Mouse (Mus musculus) forebrain, embryonic 16.5 days (tissue): Measurements from ENCODE around the gene Gm815. TPM values are rescaled to one million over a fixed set of nuclear protein-coding genes. Genes with fewer than 3 reads are reported as not detected.

Experiments used
- ATAC-seq: fragments of 200-750 bp; cut with Nextera tagmentation; 2 replicates; pipeline ENCODE4 v1.8.0; 2017; ENCODE audit warnings: mild to moderate bottlenecking, moderate library complexity
- H3K27ac ChIP-seq: fragments of 300-500 bp; sonication (generic); 2 replicates; pipeline ENCODE4 v1.5.1; 2014; ENCODE audit warnings: low read length, control low read depth
- H3K27me3 ChIP-seq: fragments of 300-500 bp; sonication (generic); replicated peaks from 2 replicates; pipeline ENCODE4 v1.6.1; 2014; ENCODE audit warnings: low read length; ENCODE audit not compliant: control insufficient read depth, insufficient read depth
- H3K36me3 ChIP-seq: fragments of 300-500 bp; sonication (generic); 2 replicates; pipeline ENCODE4 v1.6.1; 2014; ENCODE audit not compliant: control insufficient read depth, insufficient read depth
- H3K4me1 ChIP-seq: fragments of 300-500 bp; sonication (generic); replicated peaks from 2 replicates; pipeline ENCODE4 v1.6.1; 2014; ENCODE audit warnings: low read length; ENCODE audit not compliant: control insufficient read depth, insufficient read depth
- H3K4me2 ChIP-seq: fragments of 300-500 bp; sonication (generic); 2 replicates; pipeline ENCODE4 v1.6.1; 2014; ENCODE audit warnings: mild to moderate bottlenecking, low read length, control low read depth
- H3K4me3 ChIP-seq: fragments of 300-500 bp; sonication (generic); replicated peaks from 2 replicates; pipeline ENCODE4 v1.5.1; 2014; ENCODE audit warnings: mild to moderate bottlenecking, low read length, control low read depth
- H3K9ac ChIP-seq: fragments of 300-500 bp; sonication (generic); replicated peaks from 2 replicates; pipeline ENCODE4 v1.6.1; 2014; ENCODE audit warnings: low read depth, low read length, control low read depth
- H3K9me3 ChIP-seq: fragments of 300-500 bp; sonication (generic); 2 replicates; pipeline ENCODE4 v1.6.1; 2016; ENCODE audit warnings: low read length; ENCODE audit not compliant: control insufficient read depth
- WGBS: fragments of 180-500 bp; shearing (Covaris S2); extraction: QIAGEN DNeasy Blood & Tissue Kit; methylation state at CpG from one replicate; pipeline ENCODE4 v1.1.7; 2014; 5-methylcytosine and 5-hydroxymethylcytosine counted together
- polyA plus RNA-seq: library from polyadenylated mRNA; unstranded; fragments of >200 nt; fragmentation: Nextera tagmentation; extraction: Ambion mirVana; gene quantifications from 2 replicates; pipeline ENCODE4 v1.2.1, GENCODE M21; 2015

The Gm815 gene
- polyA plus RNA-seq, result not detected in 2 replicates

GRCm38 (mm10) chr19:26885616-26886015, at the start of gene Gm815:
Gm815 (plus strand) TSS chr19:26885881.
- Histone ChIP-seq H3K9me3 (no peaks in the 10 kb centered on the region), H3K9ac (no peak within 1 kb of the TSS), H3K36me3 (no peaks in the 10 kb centered on the region), H3K4me3 (no peak within 1 kb of the TSS), H3K27ac (no peak within 1 kb of the TSS), H3K4me1 (no peaks in the 10 kb centered on the region), H3K27me3 (no peaks in the 10 kb centered on the region), H3K4me2 (no peak within 1 kb of the TSS)
- WGBS, result 84% methylated on average over 6 of the region's 6 CpGs
- ATAC-seq, result no peak

GRCm38 (mm10) chr19:26837626-26838025, 48.1 kb upstream of the Gm815 start:
- WGBS, result 57% methylated on average over 1 of the region's 1 CpGs

GRCm38 (mm10) chr19:26843896-26844295, 41.8 kb upstream of the Gm815 start:
- H3K4me3 ChIP-seq, result no peak overlapping the region
- no peaks in the 10 kb centered on the region for H3K36me3 ChIP-seq
- no peaks in the 10 kb centered on the region for H3K27me3 ChIP-seq
- WGBS, result 61% methylated on average over 6 of the region's 6 CpGs
- no peak overlapping the region for H3K4me2 ChIP-seq
- H3K9ac ChIP-seq, result no peak overlapping the region
- no peak for ATAC-seq
- peaks cover 2% of the 10 kb centered on the region; the same call in 1 of the 2 replicates for H3K9me3 ChIP-seq
- H3K27ac ChIP-seq, result peak overlapping the region; percentile 99; the same call in 1 of the 2 replicates
- peaks cover 20% of the 10 kb centered on the region for H3K4me1 ChIP-seq

More at GRCm38 (mm10) chr19:26837626-26838025, 48.1 kb upstream of the Gm815 start:
- no peaks in the 10 kb centered on the region for H3K36me3 ChIP-seq
- H3K4me2 ChIP-seq, result no peak overlapping the region
- no peaks in the 10 kb centered on the region for H3K27me3 ChIP-seq
- H3K4me1 ChIP-seq, result no peaks in the 10 kb centered on the region
- no peak overlapping the region for H3K27ac ChIP-seq
- ATAC-seq, result no peak
- no peak overlapping the region for H3K4me3 ChIP-seq
- H3K9me3 ChIP-seq, result no peaks in the 10 kb centered on the region
- H3K9ac ChIP-seq, result no peak overlapping the region

GRCm38 (mm10) chr19:26844813-26845212, 40.9 kb upstream of the Gm815 start:
- Histone ChIP-seq H3K27ac (peak overlapping the region; percentile 99), H3K36me3 (no peaks in the 10 kb centered on the region), H3K4me3 (peak overlapping the region; percentile 50), H3K4me1 (peaks cover 20% of the 10 kb centered on the region), H3K27me3 (no peaks in the 10 kb centered on the region), H3K4me2 (peak overlapping the region; percentile 57), H3K9ac (peak overlapping the region; percentile 35; the same call in 1 of the 2 replicates), H3K9me3 (peaks cover 6% of the 10 kb centered on the region; the same call in 1 of the 2 replicates)
- WGBS, result 3% methylated on average over 8 of the region's 8 CpGs
- ATAC-seq, result peak; percentile 65

- Histone ChIP-seq H3K4me2 (peak overlapping the region; percentile 57), H3K4me1 (peaks cover 20% of the 10 kb centered on the region), H3K27ac (peak overlapping the region; percentile 99), H3K36me3 (no peaks in the 10 kb centered on the region), H3K9ac (peak overlapping the region; percentile 67), H3K27me3 (no peaks in the 10 kb centered on the region), H3K4me3 (peak overlapping the region; percentile 50), H3K9me3 (peaks cover 6% of the 10 kb centered on the region; the same call in 1 of the 2 replicates)
- 0% methylated on average over 16 of the region's 16 CpGs for WGBS
- ATAC-seq, result peak; percentile 97
Observed at GRCm38 (mm10) chr19:26845276-26846016, 40.2 kb upstream of the Gm815 start.

- Histone ChIP-seq H3K36me3 (no peaks in the 10 kb centered on the region), H3K27me3 (no peaks in the 10 kb centered on the region), H3K9me3 (peaks cover 6% of the 10 kb centered on the region; the same call in 1 of the 2 replicates), H3K4me3 (peak overlapping the region; percentile 50), H3K4me1 (peaks cover 20% of the 10 kb centered on the region), H3K9ac (peak overlapping the region; percentile 67), H3K4me2 (peak overlapping the region; percentile 57), H3K27ac (peak overlapping the region; percentile 99)
- WGBS, result 0% methylated on average over 1 of the region's 1 CpGs
- no peak; the same call in 1 of the 2 replicates for ATAC-seq
Observed at GRCm38 (mm10) chr19:26846017-26846285, 39.7 kb upstream of the Gm815 start.

- Histone ChIP-seq H3K4me3 (no peak overlapping the region), H3K4me1 (peaks cover 6% of the 10 kb centered on the region), H3K4me2 (no peak overlapping the region), H3K9ac (no peak overlapping the region), H3K27ac (no peak overlapping the region), H3K9me3 (peaks cover 6% of the 10 kb centered on the region; the same call in 1 of the 2 replicates), H3K27me3 (no peaks in the 10 kb centered on the region), H3K36me3 (no peaks in the 10 kb centered on the region)
- no peak for ATAC-seq
- 73% methylated on average over 10 of the region's 10 CpGs for WGBS
Observed at GRCm38 (mm10) chr19:26851017-26851782, 34.5 kb upstream of the Gm815 start.

- Histone ChIP-seq H3K9me3 (peaks cover 6% of the 10 kb centered on the region; the same call in 1 of the 2 replicates), H3K9ac (no peak overlapping the region), H3K27ac (no peak overlapping the region), H3K27me3 (no peaks in the 10 kb centered on the region), H3K4me2 (no peak overlapping the region), H3K36me3 (no peaks in the 10 kb centered on the region), H3K4me1 (no peaks in the 10 kb centered on the region), H3K4me3 (no peak overlapping the region)
- 65% methylated on average over 10 of the region's 10 CpGs for WGBS
- no peak for ATAC-seq
Observed at GRCm38 (mm10) chr19:26852325-26852900, 33.3 kb upstream of the Gm815 start.

GRCm38 (mm10) chr19:26853701-26854282, 31.9 kb upstream of the Gm815 start:
- Histone ChIP-seq H3K4me3 (no peak overlapping the region), H3K4me2 (no peak overlapping the region), H3K27ac (no peak overlapping the region), H3K4me1 (peaks cover 2% of the 10 kb centered on the region; the same call in 1 of the 2 replicates), H3K27me3 (no peaks in the 10 kb centered on the region), H3K9ac (no peak overlapping the region), H3K36me3 (no peaks in the 10 kb centered on the region), H3K9me3 (peaks cover 5% of the 10 kb centered on the region; the same call in 1 of the 2 replicates)
- no peak for ATAC-seq
- 81% methylated on average over 8 of the region's 8 CpGs for WGBS
